Mouse (Mus musculus): Measurements from ENCODE around the gene Ankle2.

Gene Ankle2

DNA sequence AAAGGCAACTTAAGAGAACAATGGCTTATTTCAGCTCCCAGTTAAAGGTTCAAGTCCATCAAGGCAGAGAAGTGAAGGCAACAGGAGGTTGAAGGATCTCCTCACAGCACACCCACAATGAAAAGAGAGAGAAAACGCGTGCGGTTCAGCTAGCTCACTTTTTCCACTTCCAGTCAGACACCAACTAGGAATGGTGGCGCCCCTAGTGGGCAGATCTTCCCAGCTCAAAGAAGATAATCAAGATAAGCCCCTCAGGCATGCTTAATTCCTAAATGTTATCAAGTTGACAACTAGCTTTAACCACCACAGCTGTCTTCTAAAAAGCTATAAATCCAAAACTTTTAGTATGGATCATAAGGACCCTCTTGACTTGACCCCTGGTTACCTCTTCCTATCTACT lies 53.7 kb downstream of the Ankle2 start:
- DNase-seq (ENCODE audit: low spot score in 2 of 2), result peak; percentile 20 to 30

DNA sequence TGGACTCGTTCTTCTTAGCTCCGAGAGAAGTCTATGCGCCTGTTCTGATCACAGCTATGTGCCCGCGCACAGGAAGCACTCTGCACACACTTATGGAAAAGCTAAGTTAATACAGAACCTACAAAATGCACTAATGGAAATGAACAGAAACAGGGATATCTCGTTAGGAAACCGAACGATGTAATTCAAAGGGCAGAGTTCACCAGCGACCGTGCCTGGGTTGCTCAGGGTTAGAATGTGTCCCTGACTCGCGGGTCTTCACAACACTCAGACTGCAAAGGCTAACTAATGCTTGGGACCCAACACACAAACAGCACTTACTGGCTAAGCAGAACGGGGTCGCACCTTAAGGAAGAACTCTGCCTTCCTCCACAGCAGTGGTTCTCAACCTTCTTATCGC lies 54.4 kb downstream of the Ankle2 start:
- no peak for DNase-seq (ENCODE audit: low spot score in 2 of 2)

DNA sequence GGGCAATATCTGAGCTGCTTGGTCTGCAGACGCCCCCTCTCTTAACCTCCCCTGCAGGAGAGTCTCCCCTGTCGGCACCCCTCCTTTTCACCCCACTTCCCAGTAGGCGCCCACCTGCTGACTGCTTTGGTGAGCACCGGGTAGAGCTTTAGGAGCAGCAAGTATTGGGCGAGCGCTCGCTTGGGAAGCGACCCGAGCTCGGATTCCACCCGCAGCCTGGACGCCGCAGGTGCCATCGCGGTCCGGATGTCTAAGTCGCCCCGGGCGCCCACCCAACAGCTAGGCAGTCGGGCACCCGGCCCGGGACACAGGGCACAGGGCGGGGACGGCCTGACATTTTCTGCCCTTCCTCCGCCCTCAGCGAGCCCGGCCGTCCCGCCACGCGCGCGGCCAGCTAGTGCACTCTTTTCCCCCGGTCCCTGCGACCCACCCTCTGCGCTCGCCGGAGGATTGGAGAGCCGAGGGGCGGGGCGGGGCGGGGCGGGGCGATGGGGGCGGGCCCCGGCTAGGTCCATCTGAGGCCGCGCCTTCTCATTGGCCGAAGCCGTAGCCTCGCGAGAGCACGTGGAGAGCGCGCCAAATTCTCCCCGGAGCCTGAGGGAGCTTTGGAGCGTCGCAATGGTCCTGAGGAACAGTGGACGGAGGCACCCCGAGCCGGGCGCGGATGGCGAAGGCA lies 55.1 kb downstream of the Ankle2 start, which contains the start of the genes Pxmp2 and Pole:
Gene Pxmp2 (minus strand): TSS at position 417 of the 676 bp plus-strand sequence.
Gene Pole (plus strand): TSS at position 537 of the 676 bp plus-strand sequence.
- DNase-seq (ENCODE audit: low spot score in 2 of 2), result peak; percentile 84 to 91

DNA sequence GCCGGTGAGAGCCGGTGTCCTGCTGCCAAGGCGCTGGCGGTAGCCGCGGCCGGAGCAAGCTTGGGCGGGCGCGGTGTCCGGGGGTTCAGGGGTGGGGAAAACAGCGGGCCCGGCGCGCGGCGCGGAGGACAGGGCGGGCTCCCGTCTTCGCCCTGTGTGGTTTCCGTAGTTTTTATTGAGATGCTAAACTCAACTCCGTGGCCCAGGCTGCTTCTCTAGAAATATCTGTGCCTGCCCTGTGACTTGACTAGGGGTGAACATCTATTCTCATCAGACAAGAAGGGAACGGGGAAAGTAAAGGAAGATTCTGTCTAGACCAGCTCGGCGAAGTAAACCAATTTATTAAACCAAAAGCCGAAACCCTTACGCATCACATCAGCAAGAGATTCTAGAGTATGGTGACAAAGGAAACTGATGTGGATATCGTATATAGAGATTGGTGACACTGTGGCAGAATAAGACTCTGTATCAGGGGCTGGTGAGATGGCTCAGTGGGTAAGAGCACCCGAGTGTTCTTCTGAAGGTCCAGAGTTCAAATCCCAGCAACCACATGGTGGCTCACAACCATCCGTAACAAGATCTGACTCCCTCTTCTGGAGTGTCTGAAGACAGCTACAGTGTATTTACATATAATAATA lies 55.8 kb downstream of the Ankle2 start:
- DNase-seq (ENCODE audit: low spot score in 2 of 2), result peak in 1 of 2 experiments; percentile 4

DNA sequence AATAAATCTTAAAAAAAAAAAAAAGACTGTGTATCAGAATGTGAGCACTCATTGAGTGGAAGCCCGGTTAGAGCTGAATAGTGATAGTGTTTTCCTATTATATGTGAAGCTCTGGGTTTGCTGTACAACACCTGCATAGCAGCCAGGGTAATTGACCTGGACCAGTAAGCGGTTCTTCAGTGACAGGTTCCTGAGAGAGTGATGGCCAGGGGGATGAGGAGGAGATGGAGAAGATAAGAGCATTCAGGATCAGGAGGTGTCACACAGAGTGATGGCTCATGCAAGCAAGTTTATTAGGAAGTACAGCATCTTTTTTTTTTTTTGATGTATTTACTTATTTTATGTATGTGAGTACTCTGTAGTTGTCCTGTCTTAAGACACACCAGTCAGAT lies 56.3 kb downstream of the Ankle2 start:
- DNase-seq (ENCODE audit: low spot score in 2 of 2), result no peak

DNA sequence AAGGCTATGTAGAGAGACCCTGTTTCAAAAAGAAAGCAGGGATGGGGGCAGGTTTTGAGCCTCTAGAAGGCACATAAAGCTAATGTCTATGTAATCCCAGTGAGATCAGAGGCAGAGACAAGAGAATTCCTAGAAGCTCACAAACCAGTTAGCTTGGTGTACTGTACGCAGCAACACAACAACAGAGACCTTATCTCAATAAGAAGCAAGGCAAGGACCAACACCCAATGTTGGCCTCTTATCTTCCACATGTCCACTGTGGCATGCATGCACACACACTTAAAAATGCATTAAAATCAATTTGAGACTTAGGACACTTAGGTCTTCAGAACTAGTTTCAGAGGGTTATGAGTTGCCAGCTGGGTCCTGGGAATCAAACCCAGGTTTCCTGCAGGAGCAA lies 60.8 kb downstream of the Ankle2 start:
- no peak for DNase-seq (ENCODE audit: low spot score in 2 of 2)

DNA sequence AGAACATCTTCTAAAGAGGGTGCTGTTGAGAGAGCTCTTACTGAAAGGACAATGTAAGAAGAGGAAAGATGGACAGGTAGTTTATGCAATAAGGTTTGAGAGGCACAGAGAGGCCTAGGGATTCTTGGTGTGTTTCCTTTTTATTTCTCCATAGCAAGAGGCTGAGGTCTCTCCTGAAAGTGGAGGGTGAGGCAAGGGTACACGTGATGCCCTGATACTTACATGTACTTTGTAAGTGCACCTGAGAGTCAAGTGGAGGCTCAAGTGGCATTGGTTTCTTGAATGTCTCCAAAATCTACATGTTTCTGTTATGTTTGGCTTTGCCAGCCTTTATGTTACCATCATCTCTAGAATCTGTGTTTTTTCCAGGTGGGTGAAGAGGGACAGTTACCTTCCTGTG lies 65.8 kb downstream of the Ankle2 start:
- no peak for DNase-seq (ENCODE audit: low spot score in 2 of 2)

- DNase-seq (ENCODE audit: low spot score in 2 of 2), result no peak
Measured at GRCm38 (mm10) chr5:110300591-110300990, 69.8 kb downstream of the Ankle2 start.
